In the genomic region with DNA sequence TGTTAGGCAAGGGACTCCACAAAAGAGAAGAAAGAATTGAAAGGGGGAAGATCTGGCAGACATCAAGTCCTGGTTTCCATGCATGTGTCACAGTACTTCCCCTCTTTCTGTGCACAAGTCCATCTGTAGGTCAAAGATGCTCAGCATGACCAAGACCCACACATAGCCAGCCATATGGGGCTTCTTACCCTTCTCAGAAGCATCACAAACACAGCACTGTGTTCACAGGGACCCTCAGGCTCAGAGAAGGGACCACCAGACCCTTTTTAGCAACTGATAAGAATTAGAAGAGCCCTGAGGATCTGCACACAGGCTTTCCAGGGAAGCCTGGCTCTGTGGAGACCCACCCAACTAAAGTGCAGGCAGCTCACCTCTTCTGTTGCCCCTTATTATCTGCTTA, we compare ENCODE assay signal across 28 mouse cellular contexts. TPM values are rescaled to one million over a fixed set of nuclear protein-coding genes. Genes with fewer than 3 reads are reported as not detected.
DNase-seq lines count a peak whose midpoint lies in the region; ATAC-seq and TF ChIP-seq lines count a peak whose summit lies in the region.
"Had no signal": no experiment of that assay in that cellular context is flagged by ENCODE, and none has a peak within 500 bp of the region (broad histone marks: within the 10 kb centered on the region; RNA-seq: fewer than 3 reads in every experiment).

No protein-coding gene starts in this region.

- no peaks in the 10 kb centered on the region for H3K79me2 ChIP-seq in heart, adult 2 months (replicated peaks; ENCODE audit: control insufficient read depth, insufficient read depth, low read length)

- no peak for TF ChIP-seq POLR2A in heart, adult 2 months (IDR thresholded peaks at IDR 0.05; ENCODE audit: insufficient read depth, low read depth, low read length)

- no peaks in the 10 kb centered on the region for H3K27me3 ChIP-seq in heart, adult 2 months (ENCODE audit: control insufficient read depth, insufficient read depth, low read length)
- H3K27me3 ChIP-seq in intestine, embryonic 14.5 days (replicated peaks; ENCODE audit: control insufficient read depth, insufficient read depth, low read length), result no peaks in the 10 kb centered on the region
- H3K27me3 ChIP-seq in intestine, postnatal 0 days (replicated peaks; ENCODE audit: control insufficient read depth, insufficient read depth, low read length), result no peaks in the 10 kb centered on the region
- H3K27me3 ChIP-seq: forebrain, embryonic 13.5 days; forebrain, embryonic 15.5 days; Patski had no signal

- H3K36me3 ChIP-seq in heart, adult 2 months (ENCODE audit: control insufficient read depth, insufficient read depth, low read length), result no peaks in the 10 kb centered on the region
- no peaks in the 10 kb centered on the region for H3K36me3 ChIP-seq in intestine, embryonic 14.5 days (ENCODE audit: control insufficient read depth, insufficient read depth, low read length)
- H3K36me3 ChIP-seq in intestine, postnatal 0 days (ENCODE audit: control insufficient read depth, insufficient read depth), result no peaks in the 10 kb centered on the region
- H3K36me3 ChIP-seq: embryonic facial prominence, embryonic 10.5 days; embryonic facial prominence, embryonic 12.5 days; forebrain, embryonic 15.5 days; G1E had no signal

- no peak for ATAC-seq in intestine, embryonic 14.5 days (replicated peaks; ENCODE audit: low FRiP score, low TSS enrichment, low read depth)
- ATAC-seq in intestine, postnatal 0 days, result no peak
- ATAC-seq: activated CD4-positive, CD25-positive, alpha-beta regulatory T cell, adult 4 months; CD4-positive, CD25-positive, alpha-beta regulatory T cell, adult 4 months; forebrain, embryonic 13.5 days; forebrain, embryonic 15.5 days; Patski had no signal

- H3K9me3 ChIP-seq in intestine, embryonic 14.5 days (ENCODE audit: control insufficient read depth, low read length), result no peaks in the 10 kb centered on the region
- no peaks in the 10 kb centered on the region for H3K9me3 ChIP-seq in intestine, postnatal 0 days (ENCODE audit: control insufficient read depth)
- H3K9me3 ChIP-seq: embryonic facial prominence, embryonic 10.5 days; embryonic facial prominence, embryonic 12.5 days; forebrain, embryonic 13.5 days; forebrain, embryonic 15.5 days had no signal

- H3K4me2 ChIP-seq in intestine, embryonic 14.5 days (ENCODE audit: low read length), result no peak overlapping the region
- no peak overlapping the region for H3K4me2 ChIP-seq in intestine, postnatal 0 days (replicated peaks; ENCODE audit: low read depth)
- H3K4me2 ChIP-seq: embryonic facial prominence, embryonic 12.5 days; forebrain, embryonic 13.5 days; forebrain, embryonic 15.5 days had no signal

- H3K4me1 ChIP-seq in heart, adult 2 months (ENCODE audit: control insufficient read depth, insufficient read depth, low read length), result no peaks in the 10 kb centered on the region
- H3K4me1 ChIP-seq in intestine, embryonic 14.5 days (replicated peaks; ENCODE audit: control insufficient read depth, insufficient read depth, low read length), result no peaks in the 10 kb centered on the region
- H3K4me1 ChIP-seq in intestine, postnatal 0 days (replicated peaks; ENCODE audit: control insufficient read depth, insufficient read depth, low read length), result no peaks in the 10 kb centered on the region
- H3K4me1 ChIP-seq: forebrain, embryonic 13.5 days had no signal

- DNase-seq in heart, adult 11 months, result peak; percentile 60
- DNase-seq in heart, adult 2 months, result no peak
- peak; percentile 40 for DNase-seq in intestine, embryonic 14.5 days (ENCODE audit: low spot score)
- peak; percentile 10 for DNase-seq in testis, postnatal 10 days (ENCODE audit: low spot score)
- DNase-seq in testis, postnatal 14 days (ENCODE audit: low spot score), result no peak
- DNase-seq: adrenal gland, adult 8-10 months; adrenal gland, postnatal 14 days; adrenal gland, postnatal 36 days; B cell, adult 2 months; cerebellum, adult 11-12 months; cerebellum, adult 2 months; cerebellum, adult 9-10 months; cerebellum, postnatal 10 days; cerebellum, postnatal 25 days had no signal

- H3K9ac ChIP-seq in heart, adult 2 months (ENCODE audit: low read depth, low read length), result no peak overlapping the region
- no peak overlapping the region for H3K9ac ChIP-seq in intestine, embryonic 14.5 days (ENCODE audit: low read length)
- no peak overlapping the region for H3K9ac ChIP-seq in intestine, postnatal 0 days (ENCODE audit: low read depth, low read length)
- H3K9ac ChIP-seq: embryonic facial prominence, embryonic 12.5 days; forebrain, embryonic 13.5 days; forebrain, embryonic 15.5 days had no signal

- no peak overlapping the region for H3K4me3 ChIP-seq in heart, adult 2 months
- no peak overlapping the region for H3K4me3 ChIP-seq in intestine, embryonic 14.5 days (ENCODE audit: low read depth, low read length)
- H3K4me3 ChIP-seq in intestine, postnatal 0 days (ENCODE audit: low read depth, low read length), result no peak overlapping the region
- H3K4me3 ChIP-seq: embryonic facial prominence, embryonic 10.5 days; embryonic facial prominence, embryonic 12.5 days; forebrain, embryonic 13.5 days; forebrain, embryonic 15.5 days had no signal

- TF ChIP-seq CTCF in heart, adult 2 months (IDR thresholded peaks at IDR 0.05), result no peak
- TF ChIP-seq CTCF in intestine, postnatal 0 days (IDR thresholded peaks at IDR 0.05; ENCODE audit: low read depth), result no peak

- no peak overlapping the region for H3K27ac ChIP-seq in heart, adult 2 months
- no peak overlapping the region for H3K27ac ChIP-seq in intestine, embryonic 14.5 days (ENCODE audit: low read depth)
- no peak overlapping the region for H3K27ac ChIP-seq in intestine, postnatal 0 days (ENCODE audit: low read depth, low read length)
- H3K27ac ChIP-seq: embryonic facial prominence, embryonic 10.5 days; embryonic facial prominence, embryonic 12.5 days; forebrain, embryonic 13.5 days; forebrain, embryonic 15.5 days had no signal

- TF ChIP-seq EP300 in heart, adult 2 months (IDR thresholded peaks at IDR 0.05; ENCODE audit: insufficient read depth, low read depth, low read length), result no peak

- intact Hi-C loops in heart, adult 2 months (cut with DNase I), result no loop called here

RNA-seq across cellular contexts. Expression of a gene that starts 14.9 kb away (rescaled TPM):
- not detected for total RNA-seq in heart, adult 2 months (2021)
- polyA plus RNA-seq in heart, adult 2 months (2012; rRNA removed), result not detected in 2 replicates
- polyA plus RNA-seq in intestine, embryonic 14.5 days (2014; fragmentation: Nextera tagmentation; extraction: Ambion mirVana), result not detected in 2 replicates
- polyA plus RNA-seq in intestine, postnatal 0 days (2015; fragmentation: Nextera tagmentation; extraction: Ambion mirVana), result not detected in 2 replicates
- total RNA-seq: adrenal gland, adult 18-20 months; adrenal gland, adult 8-10 months; adrenal gland, postnatal 14 days; adrenal gland, postnatal 36 days; CH12.LX; G1E had no signal
- polyA plus RNA-seq: activated CD4-positive, CD25-positive, alpha-beta regulatory T cell, adult 4 months; CD4-positive, CD25-positive, alpha-beta regulatory T cell, adult 4 months; cerebellum, adult 2 months; cortical plate, adult 2 months; embryonic facial prominence, embryonic 10.5 days; embryonic facial prominence, embryonic 12.5 days; embryonic facial prominence, embryonic 14.5 days; forebrain, embryonic 11.5 days; forebrain, embryonic 13.5 days; forebrain, embryonic 15.5 days; G1E; Patski had no signal

RNA-seq across cellular contexts. Expression of a gene that starts 16.5 kb away (rescaled TPM):
- total RNA-seq in heart, adult 2 months (2021), result not detected
- polyA plus RNA-seq in heart, adult 2 months (2012; rRNA removed), result not detected in 2 replicates
- polyA plus RNA-seq in intestine, embryonic 14.5 days (2014; fragmentation: Nextera tagmentation; extraction: Ambion mirVana), result not detected in 2 replicates
- not detected in 2 replicates for polyA plus RNA-seq in intestine, postnatal 0 days (2015; fragmentation: Nextera tagmentation; extraction: Ambion mirVana)
- total RNA-seq: adrenal gland, postnatal 14 days; CH12.LX; G1E had no signal
- polyA plus RNA-seq: activated CD4-positive, CD25-positive, alpha-beta regulatory T cell, adult 4 months; CD4-positive, CD25-positive, alpha-beta regulatory T cell, adult 4 months; cerebellum, adult 2 months; cortical plate, adult 2 months; embryonic facial prominence, embryonic 10.5 days; embryonic facial prominence, embryonic 12.5 days; embryonic facial prominence, embryonic 14.5 days; forebrain, embryonic 11.5 days; forebrain, embryonic 13.5 days; forebrain, embryonic 15.5 days; G1E; Patski had no signal

RNA-seq across cellular contexts. Expression of a gene that starts 21.5 kb away (rescaled TPM):
- total RNA-seq in heart, adult 2 months (2021), result not detected
- polyA plus RNA-seq in heart, adult 2 months (2012; rRNA removed), result not detected in 2 replicates
- 0.50 and 0.60 TPM in 2 replicates for polyA plus RNA-seq in intestine, embryonic 14.5 days (2014; fragmentation: Nextera tagmentation; extraction: Ambion mirVana)
- polyA plus RNA-seq in intestine, postnatal 0 days (2015; fragmentation: Nextera tagmentation; extraction: Ambion mirVana), result 0.07 and 0.09 TPM in 2 replicates
- total RNA-seq: adrenal gland, adult 18-20 months; adrenal gland, postnatal 14 days; adrenal gland, postnatal 36 days; CH12.LX had no signal
- polyA plus RNA-seq: activated CD4-positive, CD25-positive, alpha-beta regulatory T cell, adult 4 months; CD4-positive, CD25-positive, alpha-beta regulatory T cell, adult 4 months; G1E had no signal

RNA-seq across cellular contexts. Expression of a gene that starts 46.3 kb away (rescaled TPM):
- not detected for total RNA-seq in heart, adult 2 months (2021)
- not detected in 2 replicates for polyA plus RNA-seq in heart, adult 2 months (2012; rRNA removed)
- not detected in 2 replicates for polyA plus RNA-seq in intestine, embryonic 14.5 days (2014; fragmentation: Nextera tagmentation; extraction: Ambion mirVana)
- not detected in 2 replicates for polyA plus RNA-seq in intestine, postnatal 0 days (2015; fragmentation: Nextera tagmentation; extraction: Ambion mirVana)
- total RNA-seq: adrenal gland, adult 18-20 months; adrenal gland, adult 8-10 months; adrenal gland, postnatal 14 days; adrenal gland, postnatal 36 days; CH12.LX had no signal
- polyA plus RNA-seq: activated CD4-positive, CD25-positive, alpha-beta regulatory T cell, adult 4 months; CD4-positive, CD25-positive, alpha-beta regulatory T cell, adult 4 months; cerebellum, adult 2 months; cortical plate, adult 2 months; embryonic facial prominence, embryonic 14.5 days; forebrain, embryonic 11.5 days; forebrain, embryonic 13.5 days; G1E; Patski had no signal

RNA-seq across cellular contexts. Expression of a gene that starts 52.4 kb away (rescaled TPM):
- total RNA-seq in heart, adult 2 months (2021), result not detected
- 0.06 TPM in 2 replicates for polyA plus RNA-seq in heart, adult 2 months (2012; rRNA removed)
- not detected in 2 replicates for polyA plus RNA-seq in intestine, embryonic 14.5 days (2014; fragmentation: Nextera tagmentation; extraction: Ambion mirVana)
- polyA plus RNA-seq in intestine, postnatal 0 days (2015; fragmentation: Nextera tagmentation; extraction: Ambion mirVana), result not detected in 2 replicates
- total RNA-seq: adrenal gland, adult 18-20 months; adrenal gland, adult 8-10 months; adrenal gland, postnatal 14 days; adrenal gland, postnatal 36 days; CH12.LX had no signal
- polyA plus RNA-seq: activated CD4-positive, CD25-positive, alpha-beta regulatory T cell, adult 4 months; CD4-positive, CD25-positive, alpha-beta regulatory T cell, adult 4 months; cerebellum, adult 2 months; cortical plate, adult 2 months; embryonic facial prominence, embryonic 10.5 days; embryonic facial prominence, embryonic 12.5 days; embryonic facial prominence, embryonic 14.5 days; forebrain, embryonic 11.5 days; forebrain, embryonic 13.5 days; forebrain, embryonic 15.5 days; G1E had no signal

Comparison
In these comparisons a context has a peak if more than half of its experiments do, and no peak if none do; other contexts are left out.
1. DNase-seq: peak in heart, adult 11 months (single experiment), intestine, embryonic 14.5 days (single experiment) and testis, postnatal 10 days (single experiment); none in heart, adult 2 months (0 of 2) and testis, postnatal 14 days (single experiment).